Mouse (Mus musculus): ENCODE results near the gene Ell. TPM values are rescaled to one million over a fixed set of nuclear protein-coding genes. Genes with fewer than 3 reads are reported as not detected.

The Ell gene
- polyA plus RNA-seq, 1 experiment from 2014 or later = 9.7 TPM

DNA sequence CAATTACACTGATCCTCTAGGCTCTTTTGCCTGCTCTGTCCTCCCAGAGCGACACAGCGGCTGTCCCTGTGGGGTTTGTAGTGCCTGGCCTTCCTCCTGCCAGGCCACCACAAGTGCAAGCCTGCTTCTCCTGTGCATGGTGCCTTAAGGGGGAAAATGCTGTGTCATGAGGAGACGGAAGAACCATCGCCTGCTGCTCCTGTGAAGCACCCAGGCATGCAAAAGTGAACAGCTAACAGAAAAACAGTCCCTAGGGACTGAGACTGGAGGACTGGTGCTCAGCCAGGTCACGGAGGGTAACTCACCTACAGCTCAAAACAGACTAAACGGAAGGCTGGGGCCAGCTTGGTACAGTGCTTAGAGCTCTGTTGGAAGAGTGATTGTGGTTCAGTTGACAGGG lies 96.3 kb downstream of the Ell start:
- H3K36me3 ChIP-seq = no peaks in the 10 kb centered on the region
- H3K9ac ChIP-seq = peak overlapping the region; percentile 40; the same call in 1 of the 2 replicates
- H3K27me3 ChIP-seq = peaks cover 10% of the 10 kb centered on the region
- no peaks in the 10 kb centered on the region for H3K9me3 ChIP-seq (replicated peaks)
- H3K4me3 ChIP-seq (replicated peaks) = no peak overlapping the region
- 30% methylated on average over 6 of the region's 6 CpGs for WGBS (ENCODE audit: insufficient replicate concordance)
- ATAC-seq (ENCODE audit: low read depth) = no peak
- H3K27ac ChIP-seq = peak overlapping the region; percentile 80
- no peak for DNase-seq
- peaks cover 77% of the 10 kb centered on the region for H3K4me1 ChIP-seq (replicated peaks)
- no peak overlapping the region for H3K4me2 ChIP-seq

DNA sequence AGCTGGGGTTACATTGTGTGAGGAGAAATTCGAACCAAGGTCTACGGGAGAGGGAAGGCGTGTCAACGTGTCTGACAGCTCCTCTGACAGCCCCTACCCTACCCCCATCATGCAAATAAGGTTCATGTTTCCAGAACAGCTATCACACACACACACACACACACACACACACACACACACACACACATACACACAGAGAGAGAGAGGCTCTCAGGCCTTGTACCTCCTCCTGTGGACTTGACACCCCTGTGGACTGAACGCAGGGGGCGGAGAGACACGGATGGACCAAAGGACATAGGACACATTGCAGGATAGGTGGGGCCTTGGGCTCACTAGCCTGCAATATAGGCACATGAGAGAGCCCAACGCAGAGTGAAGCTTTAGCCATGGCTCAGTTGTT lies 97.6 kb downstream of the Ell start:
- peak overlapping the region; percentile 63 for H3K27ac ChIP-seq
- no peaks in the 10 kb centered on the region for H3K27me3 ChIP-seq
- ATAC-seq (ENCODE audit: low read depth) = peak; percentile 57
- H3K9ac ChIP-seq = 0 out of 2 replicates have a peak overlapping the region, but pooled peaks have one; percentile 7
- no peaks in the 10 kb centered on the region for H3K9me3 ChIP-seq (replicated peaks)
- 60% methylated on average over 8 of the region's 8 CpGs for WGBS (ENCODE audit: insufficient replicate concordance)
- H3K4me2 ChIP-seq = no peak overlapping the region
- H3K36me3 ChIP-seq = no peaks in the 10 kb centered on the region
- DNase-seq = no peak
- no peak overlapping the region for H3K4me3 ChIP-seq (replicated peaks)
- peaks cover 66% of the 10 kb centered on the region for H3K4me1 ChIP-seq (replicated peaks)

DNA sequence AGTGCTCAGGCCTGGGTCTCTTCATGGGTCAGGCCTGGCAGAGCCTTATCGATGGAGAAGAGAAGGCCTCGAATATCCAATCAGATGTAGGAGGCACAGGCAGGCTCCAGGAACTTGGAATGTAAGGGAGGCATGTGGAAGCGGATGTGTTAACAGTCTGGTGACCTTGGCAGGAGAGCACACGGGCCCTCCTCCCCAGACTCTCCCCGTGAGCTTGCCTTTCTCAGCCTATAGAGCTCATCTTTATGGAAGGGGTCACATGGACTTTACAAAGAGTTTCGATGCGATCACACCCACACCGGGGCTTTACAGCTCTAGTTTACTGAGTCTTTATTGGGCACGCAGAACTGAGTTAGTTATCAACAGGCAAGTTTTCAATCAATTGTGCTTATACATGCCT lies 99.5 kb downstream of the Ell start:
- Histone ChIP-seq H3K4me1 (replicated peaks) (peaks cover 55% of the 10 kb centered on the region), H3K4me2 (no peak overlapping the region), H3K36me3 (no peaks in the 10 kb centered on the region), H3K27ac (no peak overlapping the region), H3K27me3 (no peaks in the 10 kb centered on the region), H3K9ac (no peak overlapping the region), H3K9me3 (replicated peaks) (no peaks in the 10 kb centered on the region), H3K4me3 (replicated peaks) (no peak overlapping the region)
- no peak for ATAC-seq (ENCODE audit: low read depth)
- DNase-seq = no peak
- 69% methylated on average over 9 of the region's 9 CpGs for WGBS (ENCODE audit: insufficient replicate concordance)

Other genes starting within 250 kb of the Ell start
- 32.4 and 34.1 TPM in 2 replicates for gene Ddx49, start 237.0 kb upstream of the Ell start, polyA plus RNA-seq (2015; fragmentation: Nextera tagmentation; extraction: Ambion mirVana)
- gene Cope, start 236.9 kb upstream of the Ell start, polyA plus RNA-seq (2015; fragmentation: Nextera tagmentation; extraction: Ambion mirVana) = 170 and 197 TPM in 2 replicates
- gene Cers1, start 223.7 kb upstream of the Ell start, polyA plus RNA-seq (2015; fragmentation: Nextera tagmentation; extraction: Ambion mirVana) = 0.15 and 0.30 TPM in 2 replicates
- gene Gdf1, start 209.6 kb upstream of the Ell start, polyA plus RNA-seq (2015; fragmentation: Nextera tagmentation; extraction: Ambion mirVana) = 0.17 and 0.29 TPM in 2 replicates
- gene Upf1, start 186.2 kb upstream of the Ell start, polyA plus RNA-seq (2015; fragmentation: Nextera tagmentation; extraction: Ambion mirVana) = 11.5 and 12.8 TPM in 2 replicates
- gene Comp, start 165.9 kb upstream of the Ell start, polyA plus RNA-seq (2015; fragmentation: Nextera tagmentation; extraction: Ambion mirVana) = 0.48 and 0.58 TPM in 2 replicates
- 3.9 and 4.9 TPM in 2 replicates for gene Crtc1, start 99.9 kb upstream of the Ell start, polyA plus RNA-seq (2015; fragmentation: Nextera tagmentation; extraction: Ambion mirVana)
- gene Klhl26, start 62.5 kb upstream of the Ell start, polyA plus RNA-seq (2015; fragmentation: Nextera tagmentation; extraction: Ambion mirVana) = 6.7 and 7.0 TPM in 2 replicates
- gene Tmem59l, start 52.1 kb upstream of the Ell start, polyA plus RNA-seq (2015; fragmentation: Nextera tagmentation; extraction: Ambion mirVana) = 0.14 and 0.33 TPM in 2 replicates
- gene Crlf1, start 46.3 kb upstream of the Ell start, polyA plus RNA-seq (2015; fragmentation: Nextera tagmentation; extraction: Ambion mirVana) = 3.2 and 3.6 TPM in 2 replicates
- 81.2 and 82.3 TPM in 2 replicates for gene Rex1bd, start 32.7 kb upstream of the Ell start, polyA plus RNA-seq (2015; fragmentation: Nextera tagmentation; extraction: Ambion mirVana)
- gene Uba52, start 28.7 kb upstream of the Ell start, polyA plus RNA-seq (2015; fragmentation: Nextera tagmentation; extraction: Ambion mirVana) = 736 and 758 TPM in 2 replicates
- 177 and 182 TPM in 2 replicates for gene Fkbp8, start 11.7 kb upstream of the Ell start, polyA plus RNA-seq (2015; fragmentation: Nextera tagmentation; extraction: Ambion mirVana)
- 36.2 TPM in 2 replicates for gene Kxd1, start 11.5 kb upstream of the Ell start, polyA plus RNA-seq (2015; fragmentation: Nextera tagmentation; extraction: Ambion mirVana)
- 82.8 and 84.9 TPM in 2 replicates for gene Isyna1, start 54.9 kb downstream of the Ell start, polyA plus RNA-seq (2015; fragmentation: Nextera tagmentation; extraction: Ambion mirVana)
- gene Ssbp4, start 69.4 kb downstream of the Ell start, polyA plus RNA-seq (2015; fragmentation: Nextera tagmentation; extraction: Ambion mirVana) = 54.2 and 62.4 TPM in 2 replicates
- 5.4 and 5.6 TPM in 2 replicates for gene Lrrc25, start 76.7 kb downstream of the Ell start, polyA plus RNA-seq (2015; fragmentation: Nextera tagmentation; extraction: Ambion mirVana)
- gene Gdf15, start 93.0 kb downstream of the Ell start, polyA plus RNA-seq (2015; fragmentation: Nextera tagmentation; extraction: Ambion mirVana) = 3.9 and 4.1 TPM in 2 replicates
- 17.9 and 19.5 TPM in 2 replicates for gene Pgpep1, start 120.9 kb downstream of the Ell start, polyA plus RNA-seq (2015; fragmentation: Nextera tagmentation; extraction: Ambion mirVana)
- gene Lsm4, start 133.8 kb downstream of the Ell start, polyA plus RNA-seq (2015; fragmentation: Nextera tagmentation; extraction: Ambion mirVana) = 185 and 200 TPM in 2 replicates
- 17.9 and 22.0 TPM in 2 replicates for gene Jund, start 159.5 kb downstream of the Ell start, polyA plus RNA-seq (2015; fragmentation: Nextera tagmentation; extraction: Ambion mirVana)
- gene Iqcn, start 164.0 kb downstream of the Ell start, polyA plus RNA-seq (2015; fragmentation: Nextera tagmentation; extraction: Ambion mirVana) = not detected in 2 replicates
- gene Gm3336, start 179.1 kb downstream of the Ell start, polyA plus RNA-seq (2015; fragmentation: Nextera tagmentation; extraction: Ambion mirVana) = 0.14 TPM in 1 of 2 replicates, not detected in the other
- 0.40 and 0.43 TPM in 2 replicates for gene Pde4c, start 184.3 kb downstream of the Ell start, polyA plus RNA-seq (2015; fragmentation: Nextera tagmentation; extraction: Ambion mirVana)
- 2.7 and 3.9 TPM in 2 replicates for gene Rab3a, start 215.2 kb downstream of the Ell start, polyA plus RNA-seq (2015; fragmentation: Nextera tagmentation; extraction: Ambion mirVana)
- 45.6 and 50.4 TPM in 2 replicates for gene Mpv17l2, start 221.5 kb downstream of the Ell start, polyA plus RNA-seq (2015; fragmentation: Nextera tagmentation; extraction: Ambion mirVana)
- gene Pik3r2, start 237.3 kb downstream of the Ell start, polyA plus RNA-seq (2015; fragmentation: Nextera tagmentation; extraction: Ambion mirVana) = 18.0 and 18.2 TPM in 2 replicates